Mouse (Mus musculus) CD4-positive helper T cell, adult 2 months (primary cell): Measurements from ENCODE around the gene Chst1.

Experiments
- DNase-seq: peaks from one replicate; pipeline ENCODE4 v3.0.0-alpha.2; 2012; ENCODE audit warnings: low read depth, missing footprints, low spot score

The Chst1 gene

GRCm38 (mm10) chr2:92599487-92600347 is at the start of gene Chst1:
Chst1 (plus strand) TSS chr2:92599707.
- no peak for DNase-seq

GRCm38 (mm10) chr2:92550051-92550450 is 49.5 kb upstream of the Chst1 start:
- no peak for DNase-seq

GRCm38 (mm10) chr2:92554536-92554935 is 45.0 kb upstream of the Chst1 start:
- no peak for DNase-seq

GRCm38 (mm10) chr2:92562930-92563329 is 36.6 kb upstream of the Chst1 start:
- DNase-seq: no peak

- DNase-seq: no peak
Observed at GRCm38 (mm10) chr2:92570623-92571022, 28.9 kb upstream of the Chst1 start.

- no peak for DNase-seq
Observed at GRCm38 (mm10) chr2:92577824-92578223, 21.7 kb upstream of the Chst1 start.

DNA sequence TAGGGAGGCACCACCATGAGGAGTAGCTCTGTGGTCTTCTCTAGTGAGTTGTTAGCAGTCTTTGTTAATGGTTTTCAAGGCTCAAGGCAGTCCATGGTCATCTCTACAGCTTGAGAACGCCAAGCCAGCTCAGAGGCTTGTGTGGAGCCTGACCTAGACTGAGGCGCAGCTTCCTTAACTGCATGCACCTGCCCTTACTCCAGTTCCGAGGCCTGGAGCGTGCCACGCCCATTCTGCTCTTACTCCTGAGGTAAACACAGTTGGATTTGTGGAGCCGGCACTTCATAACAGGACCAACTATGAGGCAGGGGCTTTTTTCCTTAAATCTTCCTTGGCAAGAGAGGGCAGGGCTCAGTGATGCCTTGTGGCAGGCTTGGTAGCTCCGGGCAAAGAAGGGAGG is 18.2 kb upstream of the Chst1 start:
- no peak for DNase-seq

GRCm38 (mm10) chr2:92582596-92582995 is 16.9 kb upstream of the Chst1 start:
- no peak for DNase-seq

- no peak for DNase-seq
Observed at GRCm38 (mm10) chr2:92587806-92588205, 11.7 kb upstream of the Chst1 start.

GRCm38 (mm10) chr2:92594929-92595730 is 4.4 kb upstream of the Chst1 start:
- no peak for DNase-seq

- DNase-seq: no peak
Observed at GRCm38 (mm10) chr2:92597291-92597690, 2.2 kb upstream of the Chst1 start.

- no peak for DNase-seq
Observed at GRCm38 (mm10) chr2:92598941-92599486, 493 bp upstream of the Chst1 start.

- no peak for DNase-seq
Observed at GRCm38 (mm10) chr2:92600348-92600670, 802 bp downstream of the Chst1 start.

DNA sequence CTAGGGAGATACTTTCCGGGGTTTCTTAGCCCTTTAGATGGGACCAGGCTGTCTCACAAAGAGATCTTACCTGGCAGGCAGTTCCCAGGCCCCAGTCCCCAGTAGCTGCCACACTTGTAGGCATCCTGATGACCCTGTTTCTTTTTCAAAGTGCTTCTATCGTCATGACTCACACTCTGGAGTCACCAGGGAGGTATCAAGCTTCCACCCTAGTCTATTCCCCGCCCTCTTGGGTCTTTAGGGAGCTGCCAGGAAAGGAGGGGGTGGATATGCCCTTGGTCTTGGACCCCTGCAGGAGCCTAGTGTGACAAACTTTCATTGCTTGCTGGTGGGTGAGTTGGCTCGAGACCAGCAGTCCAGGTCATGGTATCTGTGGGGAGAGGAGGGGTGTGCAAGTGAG is 1.7 kb downstream of the Chst1 start:
- no peak for DNase-seq

DNA sequence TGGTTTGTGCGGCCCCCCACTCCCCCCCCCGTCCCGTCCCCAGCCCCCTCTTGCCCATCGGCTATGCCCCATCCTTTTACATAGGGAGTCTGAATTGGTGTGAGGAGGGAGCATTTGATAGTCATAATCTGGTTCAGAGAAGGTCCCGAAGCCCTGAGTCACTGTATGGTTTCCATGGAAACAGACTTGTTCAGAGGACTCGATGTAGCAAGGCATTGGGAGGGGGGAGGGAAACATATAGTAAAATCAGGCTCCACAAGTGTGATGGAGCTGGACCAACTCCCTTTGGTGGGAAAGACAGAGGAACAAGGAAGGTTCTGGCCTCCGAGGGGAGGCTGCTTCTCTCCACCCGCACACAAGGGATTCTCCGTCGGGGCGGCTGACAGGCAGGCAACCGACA is 2.6 kb downstream of the Chst1 start:
- no peak for DNase-seq

- DNase-seq: no peak
Observed at GRCm38 (mm10) chr2:92603591-92603990, 4.1 kb downstream of the Chst1 start.

DNA sequence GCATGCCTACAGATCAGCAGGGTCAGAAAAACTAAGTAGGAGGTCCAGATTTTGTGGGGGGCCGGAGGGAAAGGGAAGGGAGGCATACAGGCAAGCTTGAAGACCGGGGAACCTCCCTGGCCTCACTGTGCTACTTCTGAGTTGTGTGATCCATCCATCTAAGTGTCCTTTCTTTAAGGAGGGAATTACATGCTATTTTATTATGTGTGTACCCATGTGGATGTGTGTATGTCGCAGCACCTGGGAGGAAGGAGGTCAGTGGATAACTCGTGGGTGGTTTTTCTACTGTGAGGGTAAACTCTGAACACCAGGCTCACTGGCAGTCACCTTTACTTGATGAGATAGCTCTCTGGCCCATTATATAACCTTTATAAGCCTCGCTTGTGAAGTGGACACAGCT is 5.1 kb downstream of the Chst1 start:
- DNase-seq: no peak

- no peak for DNase-seq
Observed at GRCm38 (mm10) chr2:92605995-92606394, 6.5 kb downstream of the Chst1 start.

- DNase-seq: no peak
Observed at GRCm38 (mm10) chr2:92607153-92607552, 7.6 kb downstream of the Chst1 start.

DNA sequence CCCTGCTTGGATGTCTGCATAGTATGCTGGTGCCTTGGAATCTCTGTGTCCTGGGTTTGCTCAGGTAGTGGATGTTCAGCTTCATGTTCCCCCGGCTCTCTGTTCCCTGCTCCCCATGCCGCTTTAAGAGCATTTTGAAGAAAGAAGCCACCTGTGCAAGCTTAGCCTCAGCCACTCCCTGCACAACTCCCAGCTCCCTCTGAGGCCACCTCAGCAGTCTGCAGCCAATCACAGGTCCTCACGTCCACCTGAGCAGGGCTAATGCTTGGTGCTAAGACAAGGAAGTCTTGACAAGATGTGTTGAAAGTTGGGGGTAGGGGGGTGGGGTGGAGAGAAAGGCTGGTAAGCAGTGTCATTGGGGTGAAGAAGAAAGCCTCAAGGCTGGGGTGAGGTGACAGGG is 8.1 kb downstream of the Chst1 start:
- DNase-seq: no peak

GRCm38 (mm10) chr2:92608013-92608619 is 8.6 kb downstream of the Chst1 start:
- no peak for DNase-seq
